Mouse (Mus musculus) forelimb bud, embryonic 11.5 days (tissue): Measurements from ENCODE around the gene Npcd.

Source experiments
- DNase-seq: peaks from one replicate; pipeline ENCODE4 v3.0.0-alpha.2; 2012; ENCODE audit warnings: low read depth, low spot score

The Npcd gene

DNA sequence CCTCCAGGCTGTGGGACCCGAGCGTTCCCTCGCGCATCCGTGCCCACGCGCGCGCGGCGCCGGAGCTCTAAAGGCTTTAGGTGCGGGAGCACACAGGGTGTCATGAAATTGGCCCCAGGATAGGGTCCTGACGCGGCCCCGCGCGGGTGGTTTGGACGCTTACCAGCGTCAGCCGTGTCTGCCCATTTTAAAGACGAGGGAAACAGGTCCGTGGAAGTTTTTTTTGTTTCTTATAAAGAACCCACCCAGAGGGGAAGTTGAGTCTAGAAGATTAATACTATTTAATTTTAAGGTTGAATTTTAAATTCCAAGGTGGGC is 91.4 kb downstream of the Npcd start:
- DNase-seq: no peak

- peak; percentile 81 for DNase-seq
Observed at GRCm38 (mm10) chr15:79741921-79742705, 91.9 kb downstream of the Npcd start, which contains the start of gene Sun2. Sun2 (minus strand) TSS chr15:79742536.

DNA sequence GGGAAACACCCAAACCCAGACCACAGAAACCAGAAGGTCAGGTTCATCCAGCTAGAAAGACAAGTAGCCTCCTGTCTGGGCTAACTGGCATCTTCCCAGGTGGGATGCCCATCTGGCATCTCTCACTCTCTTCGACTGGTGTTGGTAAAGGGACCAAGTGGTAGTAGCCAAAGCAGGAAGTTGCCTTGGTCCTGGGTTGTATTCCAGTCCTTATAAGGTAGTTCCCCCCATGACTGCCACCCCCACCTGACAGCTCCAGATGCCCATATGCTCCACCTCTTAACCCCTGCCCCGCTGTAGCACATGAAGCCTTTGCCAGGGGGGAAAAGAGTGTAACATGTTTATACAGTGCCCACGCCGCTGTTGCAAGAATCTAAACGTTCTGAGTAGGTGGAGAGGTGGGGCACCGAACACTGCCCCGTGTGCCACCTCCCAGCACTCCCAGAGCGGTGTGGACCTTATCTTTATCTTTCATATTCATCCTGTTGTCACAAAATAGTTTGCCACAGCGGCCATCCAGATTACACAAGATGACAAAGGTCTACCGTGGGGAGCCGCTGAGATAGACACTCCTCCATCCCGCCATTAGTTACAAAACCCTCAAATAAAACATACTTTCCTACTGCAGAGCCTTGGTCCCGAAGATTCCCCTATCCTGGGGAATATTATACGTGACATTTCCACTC is 92.7 kb downstream of the Npcd start:
- DNase-seq: no peak

- no peak for DNase-seq
Observed at GRCm38 (mm10) chr15:79740739-79741138, 93.3 kb downstream of the Npcd start.
